Mouse (Mus musculus): ENCODE results near the gene Ces3b.

Gene Ces3b

GRCm38 (mm10) chr8:105142395-105142794, 58.8 kb downstream of the Ces3b start:
- no peak for DNase-seq (ENCODE audit: low read depth in 2 of 2, low spot score in 2 of 2)

Measured in CD8-positive naive resting alpha-beta T cell, adult 2 months (primary cell).